Mouse (Mus musculus) liver, embryonic 13.5 days (tissue): ENCODE data around the gene Zbtb46. TPM values are rescaled to one million over a fixed set of nuclear protein-coding genes. Genes with fewer than 3 reads are reported as not detected.

Experiments used
- ATAC-seq: fragments of 200-750 bp; cut with Nextera tagmentation; 2 replicates; pipeline ENCODE4 v1.8.0; 2017; ENCODE audit warnings: low read depth, mild to moderate bottlenecking, moderate number of reproducible peaks, moderate library complexity
- DNase-seq: peaks from one replicate; pipeline ENCODE4 v3.0.0; 2022
- H3K27ac ChIP-seq: fragments of 300-500 bp; sonication (generic); 2 replicates; pipeline ENCODE4 v1.5.1; 2015; ENCODE audit warnings: moderate library complexity, mild to moderate bottlenecking, inconsistent platforms
- H3K27me3 ChIP-seq: fragments of 300-500 bp; sonication (generic); 2 replicates; pipeline ENCODE4 v1.6.1; 2015; ENCODE audit warnings: mild to moderate bottlenecking, inconsistent platforms
- H3K36me3 ChIP-seq: fragments of 300-500 bp; sonication (generic); 2 replicates; pipeline ENCODE4 v1.6.1; 2015; ENCODE audit warnings: mild to moderate bottlenecking, inconsistent platforms
- H3K4me1 ChIP-seq: fragments of 300-500 bp; sonication (generic); replicated peaks from 2 replicates; pipeline ENCODE4 v1.6.1; 2015; ENCODE audit warnings: inconsistent platforms
- H3K4me2 ChIP-seq: fragments of 300-500 bp; sonication (generic); 2 replicates; pipeline ENCODE4 v1.6.1; 2015; ENCODE audit warnings: inconsistent platforms, mild to moderate bottlenecking, moderate library complexity
- H3K4me3 ChIP-seq: fragments of 300-500 bp; sonication (generic); replicated peaks from 2 replicates; pipeline ENCODE4 v1.5.1; 2015; ENCODE audit warnings: mild to moderate bottlenecking, inconsistent platforms
- H3K9ac ChIP-seq: fragments of 300-500 bp; sonication (generic); 2 replicates; pipeline ENCODE4 v1.6.1; 2015; ENCODE audit warnings: mild to moderate bottlenecking, inconsistent platforms
- H3K9me3 ChIP-seq: fragments of 300-500 bp; sonication (generic); replicated peaks from 2 replicates; pipeline ENCODE4 v1.6.1; 2016; ENCODE audit warnings: inconsistent platforms
- WGBS: fragments of 180-500 bp; shearing (Covaris S2); methylation state at CpG from one replicate; pipeline ENCODE4 v1.1.7; 2015; ENCODE audit not compliant: insufficient replicate concordance; 5-methylcytosine and 5-hydroxymethylcytosine counted together
- polyA plus RNA-seq: library from polyadenylated mRNA; unstranded; fragments of >200 nt; fragmentation: Nextera tagmentation; extraction: Ambion mirVana; gene quantifications from 2 replicates; pipeline ENCODE4 v1.2.1, GENCODE M21; 2015

The Zbtb46 gene
- polyA plus RNA-seq, 1 experiment from 2014 or later = 10.7 TPM

GRCm38 (mm10) chr2:181462604-181463003, 3.4 kb upstream of the Zbtb46 start:
- Histone ChIP-seq H3K4me1 (peaks cover 57% of the 10 kb centered on the region), H3K9me3 (no peaks in the 10 kb centered on the region), H3K27me3 (peaks cover 4% of the 10 kb centered on the region; the same call in 1 of the 2 replicates), H3K4me2 (peak overlapping the region; percentile 41), H3K9ac (peak overlapping the region; percentile 44), H3K36me3 (no peaks in the 10 kb centered on the region), H3K27ac (peak overlapping the region; percentile 48; the same call in 1 of the 2 replicates), H3K4me3 (no peak overlapping the region)
- DNase-seq (no peak), ATAC-seq (no peak)
- 75% methylated on average over 1 of the region's 1 CpGs for WGBS

DNA sequence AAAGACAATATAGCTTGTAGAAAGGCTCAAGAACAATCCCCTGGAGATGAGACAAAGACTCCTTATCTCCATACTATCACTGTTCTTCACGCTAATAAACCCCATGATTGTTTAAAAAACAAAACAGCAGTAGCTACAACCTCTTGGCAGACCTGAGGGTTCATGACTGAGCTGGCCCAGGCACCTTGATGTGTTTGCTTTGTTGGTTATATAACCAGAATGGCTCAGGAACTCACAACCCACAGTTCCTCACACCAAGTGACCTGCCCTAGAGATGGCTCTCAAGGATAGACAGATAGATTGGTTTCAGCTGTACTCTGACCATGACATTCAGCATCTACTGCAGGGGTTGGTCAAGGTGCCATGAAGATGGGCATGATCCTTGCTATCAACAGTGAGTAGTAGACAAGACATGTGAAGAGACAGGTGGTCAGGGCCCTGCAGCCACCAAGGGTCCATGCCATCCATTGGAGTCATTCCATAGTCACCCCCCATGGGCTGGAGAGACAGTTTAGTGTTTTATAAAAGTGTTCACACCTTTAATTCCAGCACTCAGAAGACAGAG, 2.4 kb upstream of the Zbtb46 start:
- no peak overlapping the region for H3K4me2 ChIP-seq
- ATAC-seq (no peak), DNase-seq (no peak)
- H3K9ac ChIP-seq = no peak overlapping the region
- H3K9me3 ChIP-seq = no peaks in the 10 kb centered on the region
- H3K27me3 ChIP-seq = peaks cover 4% of the 10 kb centered on the region; the same call in 1 of the 2 replicates
- WGBS = 61% methylated on average over 1 of the region's 1 CpGs
- H3K36me3 ChIP-seq = no peaks in the 10 kb centered on the region
- H3K4me1 ChIP-seq = peaks cover 66% of the 10 kb centered on the region
- H3K27ac ChIP-seq = peak overlapping the region; percentile 97; the same call in 1 of the 2 replicates
- H3K4me3 ChIP-seq = peak overlapping the region; percentile 99; the same call in 1 of the 2 replicates

GRCm38 (mm10) chr2:181459673-181460621, 721 bp upstream of the Zbtb46 start:
- peak overlapping the region; percentile 100 for H3K4me2 ChIP-seq
- H3K9ac ChIP-seq = peak overlapping the region; percentile 89
- peaks cover 79% of the 10 kb centered on the region for H3K4me1 ChIP-seq
- peak overlapping the region; percentile 99 for H3K4me3 ChIP-seq
- DNase-seq (peak; percentile 89), ATAC-seq (peak; percentile 88)
- WGBS = under 1% methylated on average over 67 of the region's 71 CpGs
- peak overlapping the region; percentile 97 for H3K27ac ChIP-seq
- peaks cover 4% of the 10 kb centered on the region; the same call in 1 of the 2 replicates for H3K27me3 ChIP-seq
- no peaks in the 10 kb centered on the region for H3K9me3 ChIP-seq
- H3K36me3 ChIP-seq = 0 out of 2 replicates have a peak, but pooled peaks cover 3% of the 10 kb centered on the region

DNA sequence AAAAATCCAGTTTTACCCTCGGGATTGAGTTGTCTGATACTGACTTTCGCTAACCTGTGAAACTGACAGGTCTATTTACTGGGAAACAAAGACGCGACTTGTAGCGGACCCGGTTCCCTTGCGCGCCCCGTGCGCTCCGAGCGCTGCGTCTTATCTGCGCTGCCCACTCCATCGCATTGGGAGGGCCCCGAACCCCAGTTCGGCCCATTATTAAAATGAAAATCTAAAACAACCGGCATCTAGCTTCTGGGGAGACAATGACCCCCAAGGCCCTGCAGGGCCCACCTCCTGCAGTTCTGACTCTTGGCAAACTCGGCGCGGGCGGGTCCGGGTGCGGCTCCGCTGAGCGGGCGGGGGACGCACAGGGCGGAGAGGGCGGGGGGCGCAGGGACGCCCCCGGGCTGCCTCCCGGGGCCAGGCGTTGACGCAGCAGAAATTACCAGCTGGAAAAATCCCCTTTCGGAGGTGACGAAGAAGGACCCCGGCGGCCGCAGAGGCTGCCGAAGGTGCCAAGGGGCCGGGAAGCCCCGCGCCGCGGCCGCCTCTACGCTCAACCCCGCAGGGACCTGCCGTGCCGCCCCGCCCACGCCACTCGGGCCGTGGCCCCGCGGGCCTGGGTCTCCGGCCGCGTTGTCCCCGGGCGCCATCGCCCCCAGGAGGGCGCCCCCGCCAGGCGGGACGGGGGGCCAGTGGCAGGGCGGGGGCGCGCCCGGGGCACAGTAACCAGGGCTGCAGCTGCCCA, 644 bp downstream of the Zbtb46 start:
- Histone ChIP-seq H3K4me3 (peak overlapping the region; percentile 99), H3K4me1 (peaks cover 82% of the 10 kb centered on the region), H3K9me3 (no peaks in the 10 kb centered on the region), H3K36me3 (0 out of 2 replicates have a peak, but pooled peaks cover 3% of the 10 kb centered on the region), H3K27ac (peak overlapping the region; percentile 90), H3K4me2 (peak overlapping the region; percentile 100), H3K9ac (peak overlapping the region; percentile 96), H3K27me3 (peaks cover 4% of the 10 kb centered on the region; the same call in 1 of the 2 replicates)
- DNase-seq (peak; percentile 37), ATAC-seq (0 out of 2 replicates have a peak, but pooled peaks have one; percentile 0)
- under 1% methylated on average over 71 of the region's 72 CpGs for WGBS

GRCm38 (mm10) chr2:181457831-181458230, 1.4 kb downstream of the Zbtb46 start:
- Histone ChIP-seq H3K4me3 (peak overlapping the region; percentile 99), H3K36me3 (0 out of 2 replicates have a peak, but pooled peaks cover 3% of the 10 kb centered on the region), H3K4me2 (peak overlapping the region; percentile 100), H3K27me3 (peaks cover 4% of the 10 kb centered on the region; the same call in 1 of the 2 replicates), H3K4me1 (peaks cover 74% of the 10 kb centered on the region), H3K9ac (peak overlapping the region; percentile 96), H3K27ac (peak overlapping the region; percentile 90; the same call in 1 of the 2 replicates), H3K9me3 (no peaks in the 10 kb centered on the region; the same call in 1 of the 2 replicates)
- DNase-seq = no peak
- 9% methylated on average over 15 of the region's 15 CpGs for WGBS
- no peak for ATAC-seq

GRCm38 (mm10) chr2:181455899-181456298, 3.3 kb downstream of the Zbtb46 start:
- H3K9ac ChIP-seq = no peak overlapping the region
- H3K9me3 ChIP-seq = no peaks in the 10 kb centered on the region; the same call in 1 of the 2 replicates
- H3K4me1 ChIP-seq = peaks cover 62% of the 10 kb centered on the region
- 58% methylated on average over 2 of the region's 2 CpGs for WGBS
- no peak overlapping the region for H3K27ac ChIP-seq
- no peak overlapping the region for H3K4me2 ChIP-seq
- no peak overlapping the region for H3K4me3 ChIP-seq
- no peak for ATAC-seq
- 0 out of 2 replicates have a peak, but pooled peaks cover 3% of the 10 kb centered on the region for H3K36me3 ChIP-seq
- H3K27me3 ChIP-seq = peaks cover 4% of the 10 kb centered on the region; the same call in 1 of the 2 replicates
- DNase-seq = no peak

DNA sequence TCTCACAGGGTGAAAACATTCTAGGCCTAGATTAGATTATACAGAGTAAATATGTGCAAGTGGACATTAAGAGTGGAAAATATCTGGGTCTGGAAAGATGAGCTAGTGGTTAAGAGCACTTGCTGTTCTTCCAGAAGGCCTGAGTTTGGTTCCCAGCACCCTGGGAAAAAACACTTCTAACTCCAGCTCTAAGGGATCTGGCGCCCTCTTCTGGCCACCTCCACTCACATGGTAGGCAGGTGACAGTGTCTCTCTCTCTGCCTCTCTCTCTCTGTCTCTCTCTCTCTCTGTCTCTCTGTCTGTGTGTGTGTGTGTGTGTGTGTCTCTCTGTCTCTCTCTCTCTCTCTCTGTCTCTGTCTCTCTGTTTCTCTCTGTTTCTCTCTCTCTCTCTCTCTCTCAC, 6.0 kb downstream of the Zbtb46 start:
- DNase-seq = no peak
- H3K4me3 ChIP-seq = no peak overlapping the region
- no peak overlapping the region for H3K9ac ChIP-seq
- 70% methylated on average over 1 of the region's 1 CpGs for WGBS
- H3K27me3 ChIP-seq = peaks cover 4% of the 10 kb centered on the region; the same call in 1 of the 2 replicates
- peaks cover 50% of the 10 kb centered on the region for H3K4me1 ChIP-seq
- ATAC-seq = no peak
- H3K9me3 ChIP-seq = no peaks in the 10 kb centered on the region; the same call in 1 of the 2 replicates
- no peak overlapping the region for H3K27ac ChIP-seq
- H3K4me2 ChIP-seq = no peak overlapping the region
- H3K36me3 ChIP-seq = 0 out of 2 replicates have a peak, but pooled peaks cover 3% of the 10 kb centered on the region

- Histone ChIP-seq H3K4me3 (no peak overlapping the region), H3K9me3 (no peaks in the 10 kb centered on the region; the same call in 1 of the 2 replicates), H3K4me2 (no peak overlapping the region), H3K36me3 (0 out of 2 replicates have a peak, but pooled peaks cover 3% of the 10 kb centered on the region), H3K27me3 (no peaks in the 10 kb centered on the region), H3K4me1 (peaks cover 40% of the 10 kb centered on the region), H3K27ac (no peak overlapping the region), H3K9ac (no peak overlapping the region; the same call in 1 of the 2 replicates)
- no peak for ATAC-seq
- no peak for DNase-seq
- 78% methylated on average over 4 of the region's 4 CpGs for WGBS
These were observed 7.0 kb downstream of the Zbtb46 start for GRCm38 (mm10) chr2:181452181-181452580.

DNA sequence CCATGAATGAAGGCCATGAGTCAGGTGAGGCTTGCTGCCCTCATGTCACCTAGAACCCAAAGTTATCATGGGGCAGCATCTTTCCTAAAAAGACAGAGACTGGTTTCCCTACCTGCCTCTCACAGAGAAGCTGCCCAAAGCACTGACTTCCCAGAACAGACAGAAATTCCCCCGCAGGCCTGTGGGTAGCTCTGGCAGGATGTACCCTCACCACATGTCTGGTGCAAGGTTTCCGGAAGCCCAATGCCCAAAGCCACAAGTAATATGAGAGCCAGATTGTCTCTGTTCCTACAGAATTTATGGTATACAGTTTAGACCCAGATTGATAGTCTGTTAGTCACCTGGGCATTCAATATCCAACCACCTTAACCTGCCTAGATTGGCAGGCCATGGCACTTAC, 16.2 kb downstream of the Zbtb46 start:
- ATAC-seq = no peak

GRCm38 (mm10) chr2:181438176-181438575, 21.1 kb downstream of the Zbtb46 start:
- H3K9ac ChIP-seq = no peak overlapping the region
- H3K9me3 ChIP-seq = no peaks in the 10 kb centered on the region
- H3K4me1 ChIP-seq = peaks cover 21% of the 10 kb centered on the region
- DNase-seq (no peak), ATAC-seq (no peak)
- no peaks in the 10 kb centered on the region for H3K36me3 ChIP-seq
- no peak overlapping the region for H3K27ac ChIP-seq
- no peak overlapping the region for H3K4me3 ChIP-seq
- no peak overlapping the region for H3K4me2 ChIP-seq
- no peaks in the 10 kb centered on the region for H3K27me3 ChIP-seq
- WGBS = 74% methylated on average over 4 of the region's 4 CpGs

More for the DNA sequence above, 16.2 kb downstream of the Zbtb46 start:
- WGBS = 38% methylated on average over 2 of the region's 2 CpGs
- Histone ChIP-seq H3K9ac (no peak overlapping the region), H3K27ac (no peak overlapping the region), H3K4me3 (no peak overlapping the region), H3K9me3 (no peaks in the 10 kb centered on the region), H3K4me1 (peaks cover 17% of the 10 kb centered on the region), H3K36me3 (no peaks in the 10 kb centered on the region), H3K27me3 (no peaks in the 10 kb centered on the region), H3K4me2 (no peak overlapping the region)
- DNase-seq = no peak
